Mouse (Mus musculus) heart, embryonic 16.5 days (tissue): ENCODE data around the gene Cdca3. TPM values are rescaled to one million over a fixed set of nuclear protein-coding genes. Genes with fewer than 3 reads are reported as not detected.

Experiments
- ATAC-seq: fragments of 200-750 bp; cut with Nextera tagmentation; replicated peaks from 2 replicates; pipeline ENCODE4 v1.8.0; 2017; ENCODE audit warnings: moderate number of reproducible peaks; ENCODE audit not compliant: insufficient read depth, low FRiP score; ENCODE audit errors: extremely low read depth
- H3K27ac ChIP-seq: fragments of 300-500 bp; sonication (generic); 2 replicates; pipeline ENCODE4 v1.5.1; 2014; ENCODE audit warnings: mild to moderate bottlenecking, low read length, control low read depth, moderate library complexity
- H3K27me3 ChIP-seq: fragments of 300-500 bp; sonication (generic); 2 replicates; pipeline ENCODE4 v1.6.1; 2014; ENCODE audit warnings: low read length, mixed read lengths; ENCODE audit not compliant: control insufficient read depth, insufficient read depth
- H3K36me3 ChIP-seq: fragments of 300-500 bp; sonication (generic); 2 replicates; pipeline ENCODE4 v1.6.1; 2014; ENCODE audit not compliant: control insufficient read depth, insufficient read depth
- H3K4me1 ChIP-seq: fragments of 300-500 bp; sonication (generic); 2 replicates; pipeline ENCODE4 v1.6.1; 2014; ENCODE audit warnings: low read length, mixed read lengths; ENCODE audit not compliant: control insufficient read depth, insufficient read depth
- H3K4me2 ChIP-seq: fragments of 300-500 bp; sonication (generic); 2 replicates; pipeline ENCODE4 v1.6.1; 2014; ENCODE audit warnings: low read depth, mild to moderate bottlenecking, control low read depth, low read length
- H3K4me3 ChIP-seq: fragments of 300-500 bp; sonication (generic); 2 replicates; pipeline ENCODE4 v1.5.1; 2014; ENCODE audit warnings: mild to moderate bottlenecking, control low read depth, low read length
- H3K9ac ChIP-seq: fragments of 300-500 bp; sonication (generic); 2 replicates; pipeline ENCODE4 v1.6.1; 2014; ENCODE audit warnings: low read length, control low read depth
- H3K9me3 ChIP-seq: fragments of 300-500 bp; sonication (generic); replicated peaks from 2 replicates; pipeline ENCODE4 v1.6.1; 2016; ENCODE audit warnings: low read length; ENCODE audit not compliant: control insufficient read depth
- WGBS: fragments of 180-500 bp; shearing (Covaris S2); extraction: QIAGEN DNeasy Blood & Tissue Kit; methylation state at CpG from one replicate; pipeline ENCODE4 v1.1.7; 2014; 5-methylcytosine and 5-hydroxymethylcytosine counted together
- polyA plus RNA-seq: library from polyadenylated mRNA; unstranded; fragments of >200 nt; fragmentation: Nextera tagmentation; extraction: Ambion mirVana; gene quantifications from 2 replicates; pipeline ENCODE4 v1.2.1, GENCODE M21; 2015

The Cdca3 gene
- polyA plus RNA-seq, 1 experiment from 2014 or later, result 126 TPM

DNA sequence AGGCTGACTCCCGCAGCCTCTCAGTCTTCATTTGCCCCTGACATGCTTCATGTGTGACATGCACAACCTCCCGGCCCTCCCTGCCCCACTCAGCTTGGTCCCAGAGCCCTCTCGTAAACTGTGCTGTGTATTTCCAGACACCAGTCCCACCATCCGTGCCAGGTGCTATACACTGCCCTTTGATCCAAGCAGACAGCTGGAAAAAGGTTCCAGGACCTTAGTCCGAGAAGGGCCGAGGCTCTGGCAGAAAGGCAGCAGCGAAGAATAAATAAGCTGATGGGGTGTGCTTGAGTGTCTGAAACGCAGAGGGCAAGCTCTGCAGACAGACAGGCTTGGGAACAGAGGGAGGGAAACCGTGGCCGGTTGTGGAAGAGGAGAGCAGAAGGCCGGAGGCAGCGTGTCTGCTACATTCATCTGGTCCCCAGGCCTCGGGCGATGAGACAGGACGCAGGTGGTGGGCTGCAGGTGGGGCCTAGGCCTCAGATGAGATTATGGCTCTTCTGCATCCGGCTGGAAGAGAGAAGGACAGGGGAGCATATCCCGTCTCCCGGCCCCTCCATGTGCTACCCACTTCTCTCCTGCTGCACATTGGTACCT is 36.5 kb downstream of the Cdca3 start:
- Histone ChIP-seq H3K4me3 (no peak overlapping the region), H3K27me3 (peaks cover 12% of the 10 kb centered on the region), H3K9ac (no peak overlapping the region), H3K4me1 (peaks cover 17% of the 10 kb centered on the region), H3K4me2 (no peak overlapping the region), H3K9me3 (no peaks in the 10 kb centered on the region), H3K36me3 (no peaks in the 10 kb centered on the region), H3K27ac (no peak overlapping the region)
- no peak for ATAC-seq
- 67% methylated on average over 18 of the region's 18 CpGs for WGBS

DNA sequence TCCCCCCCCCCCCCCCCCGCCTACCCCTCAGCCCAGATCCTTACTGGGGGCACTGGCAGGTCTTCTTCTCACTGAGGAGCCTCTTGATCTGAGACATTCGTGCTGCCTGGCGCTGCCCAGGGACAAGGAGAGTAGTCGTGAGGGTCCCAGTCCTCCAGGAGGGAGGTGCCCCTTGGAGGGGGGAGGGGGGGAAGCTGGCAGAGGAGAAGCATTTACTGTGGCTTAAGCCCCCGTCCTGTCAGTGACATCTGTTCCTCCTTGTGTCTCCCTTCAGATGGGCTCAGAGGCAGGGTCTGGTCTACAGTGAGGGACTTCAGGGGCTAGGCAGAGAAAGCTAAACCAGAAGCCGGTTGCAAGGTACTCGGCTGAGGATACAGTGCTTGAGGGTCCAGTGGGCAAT is 37.2 kb downstream of the Cdca3 start:
- Histone ChIP-seq H3K4me1 (peaks cover 17% of the 10 kb centered on the region), H3K4me3 (no peak overlapping the region), H3K27ac (no peak overlapping the region), H3K9ac (no peak overlapping the region), H3K9me3 (no peaks in the 10 kb centered on the region), H3K36me3 (no peaks in the 10 kb centered on the region), H3K27me3 (peaks cover 9% of the 10 kb centered on the region), H3K4me2 (no peak overlapping the region)
- 66% methylated on average over 7 of the region's 7 CpGs for WGBS
- ATAC-seq, result no peak

DNA sequence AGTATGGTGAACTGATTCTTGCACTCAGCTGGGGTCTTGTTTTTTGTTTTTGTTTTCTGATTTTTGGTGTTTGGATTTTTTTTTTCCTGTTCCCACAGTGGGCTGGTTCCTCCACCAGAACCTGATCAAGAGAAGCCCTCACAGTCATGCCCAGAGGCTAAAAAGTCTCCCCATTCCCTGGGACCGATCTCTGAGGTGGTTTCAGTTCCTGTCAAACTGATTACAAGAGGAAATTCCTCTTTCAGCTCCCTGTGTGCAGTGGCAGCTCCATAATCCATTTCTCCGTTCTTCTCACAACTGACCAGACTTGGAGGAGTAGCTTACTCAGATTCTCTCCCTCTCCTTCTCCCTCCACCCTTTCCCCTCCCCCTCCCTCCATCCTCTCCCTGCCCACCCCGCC is 45.0 kb downstream of the Cdca3 start:
- Histone ChIP-seq H3K27ac (no peak overlapping the region), H3K4me1 (no peaks in the 10 kb centered on the region), H3K27me3 (no peaks in the 10 kb centered on the region), H3K4me3 (no peak overlapping the region), H3K9me3 (no peaks in the 10 kb centered on the region), H3K4me2 (no peak overlapping the region), H3K9ac (no peak overlapping the region), H3K36me3 (no peaks in the 10 kb centered on the region)
- ATAC-seq, result no peak
- WGBS, result 19% methylated on average over 3 of the region's 3 CpGs

DNA sequence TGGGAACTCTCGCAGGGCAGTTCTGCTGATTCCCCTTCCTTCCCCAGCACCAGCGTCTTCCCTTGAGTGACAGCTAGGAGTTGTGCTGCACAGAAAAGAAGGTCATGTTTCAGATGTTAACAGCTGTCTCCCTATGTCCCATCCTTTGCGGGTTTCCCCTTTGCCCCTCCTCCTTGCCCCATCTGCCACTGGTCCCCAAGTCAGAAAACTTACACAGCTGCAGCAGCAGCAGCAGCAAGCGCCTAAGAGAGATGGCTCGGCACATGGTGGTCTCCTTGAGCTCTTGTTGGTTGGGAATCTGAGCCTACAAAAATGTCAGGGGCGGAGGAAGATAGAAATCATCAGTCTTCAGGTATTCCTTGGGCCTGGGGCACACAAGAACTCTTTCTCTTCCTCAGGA is 50.0 kb downstream of the Cdca3 start:
- H3K9ac ChIP-seq, result no peak overlapping the region
- no peak for ATAC-seq
- H3K4me3 ChIP-seq, result no peak overlapping the region
- H3K9me3 ChIP-seq, result no peaks in the 10 kb centered on the region
- H3K36me3 ChIP-seq, result no peaks in the 10 kb centered on the region
- WGBS, result 50% methylated on average over 6 of the region's 6 CpGs
- H3K4me2 ChIP-seq, result no peak overlapping the region
- H3K4me1 ChIP-seq, result no peaks in the 10 kb centered on the region
- H3K27me3 ChIP-seq, result no peaks in the 10 kb centered on the region
- no peak overlapping the region for H3K27ac ChIP-seq

DNA sequence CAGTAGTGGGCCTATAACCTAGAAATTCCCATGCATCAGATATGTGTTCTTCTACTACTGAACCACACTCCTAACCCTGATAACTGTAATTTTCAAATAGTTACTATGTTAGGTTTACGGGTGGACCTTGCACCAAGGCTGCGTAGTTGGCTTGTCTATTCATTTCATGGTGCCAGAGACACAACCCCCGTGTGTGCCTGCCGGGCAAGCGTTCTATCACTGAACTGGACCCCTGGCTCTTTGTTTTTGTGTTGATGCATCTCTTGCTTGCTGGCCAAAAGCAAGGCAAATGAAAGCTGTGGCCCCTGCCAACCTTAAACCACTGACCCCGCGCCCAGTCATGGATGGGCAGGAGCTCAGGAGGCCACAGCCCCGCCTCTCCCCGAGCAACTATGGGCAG is 52.5 kb downstream of the Cdca3 start:
- 91% methylated on average over 9 of the region's 9 CpGs for WGBS
- H3K9ac ChIP-seq, result no peak overlapping the region
- H3K4me3 ChIP-seq, result no peak overlapping the region
- H3K4me2 ChIP-seq, result no peak overlapping the region
- H3K4me1 ChIP-seq, result peaks cover 6% of the 10 kb centered on the region; the same call in 1 of the 2 replicates
- no peaks in the 10 kb centered on the region for H3K9me3 ChIP-seq
- no peaks in the 10 kb centered on the region for H3K27me3 ChIP-seq
- no peaks in the 10 kb centered on the region for H3K36me3 ChIP-seq
- no peak for ATAC-seq
- no peak overlapping the region for H3K27ac ChIP-seq

Other genes starting within 250 kb of the Cdca3 start
- 0.05 and 0.06 TPM in 2 replicates for gene C1s2, start 193.5 kb upstream of the Cdca3 start, polyA plus RNA-seq
- 50.1 and 54.2 TPM in 2 replicates for gene Lpcat3, start 166.5 kb upstream of the Cdca3 start, polyA plus RNA-seq
- 125 and 133 TPM in 2 replicates for gene Emg1, start 117.4 kb upstream of the Cdca3 start, polyA plus RNA-seq
- 347 and 355 TPM in 2 replicates for gene Phb2, start 117.2 kb upstream of the Cdca3 start, polyA plus RNA-seq
- 14.6 and 31.3 TPM in 2 replicates for gene Ptpn6, start 90.8 kb upstream of the Cdca3 start, polyA plus RNA-seq
- 429 and 447 TPM in 2 replicates for gene Grcc10, start 88.2 kb upstream of the Cdca3 start, polyA plus RNA-seq
- gene Gm45234, start 73.5 kb upstream of the Cdca3 start, polyA plus RNA-seq, result not detected in 2 replicates
- gene Atn1, start 73.0 kb upstream of the Cdca3 start, polyA plus RNA-seq, result 9.4 and 10.4 TPM in 2 replicates
- 3.7 and 4.3 TPM in 2 replicates for gene Eno2, start 59.9 kb upstream of the Cdca3 start, polyA plus RNA-seq
- 2.5 and 5.7 TPM in 2 replicates for gene Lrrc23, start 49.8 kb upstream of the Cdca3 start, polyA plus RNA-seq
- gene Spsb2, start 20.9 kb upstream of the Cdca3 start, polyA plus RNA-seq, result 7.4 and 9.2 TPM in 2 replicates
- 1,525 and 1,576 TPM in 2 replicates for gene Tpi1, start 15.3 kb upstream of the Cdca3 start, polyA plus RNA-seq
- 104 and 112 TPM in 2 replicates for gene Usp5, start 63 bp upstream of the Cdca3 start, polyA plus RNA-seq
- 3.8 and 4.2 TPM in 2 replicates for gene Gnb3, start 10.7 kb downstream of the Cdca3 start, polyA plus RNA-seq
- 12.3 and 15.2 TPM in 2 replicates for gene P3h3, start 28.2 kb downstream of the Cdca3 start, polyA plus RNA-seq
- 2.4 and 2.7 TPM in 2 replicates for gene Gpr162, start 34.4 kb downstream of the Cdca3 start, polyA plus RNA-seq
- 0.25 and 2.1 TPM in 2 replicates for gene Cd4, start 58.7 kb downstream of the Cdca3 start, polyA plus RNA-seq
- gene Lag3, start 82.2 kb downstream of the Cdca3 start, polyA plus RNA-seq, result 1.1 and 1.7 TPM in 2 replicates
- gene Ptms, start 90.6 kb downstream of the Cdca3 start, polyA plus RNA-seq, result 203 and 265 TPM in 2 replicates
- 387 and 398 TPM in 2 replicates for gene Mlf2, start 101.8 kb downstream of the Cdca3 start, polyA plus RNA-seq
- gene Cops7a, start 136.0 kb downstream of the Cdca3 start, polyA plus RNA-seq, result 141 and 145 TPM in 2 replicates
- 0.54 and 0.70 TPM in 2 replicates for gene Pianp, start 167.1 kb downstream of the Cdca3 start, polyA plus RNA-seq
- gene Zfp384, start 179.6 kb downstream of the Cdca3 start, polyA plus RNA-seq, result 8.7 and 9.6 TPM in 2 replicates
- 77.5 and 89.0 TPM in 2 replicates for gene Ing4, start 210.2 kb downstream of the Cdca3 start, polyA plus RNA-seq
- 8.0 TPM in 2 replicates for gene Acrbp, start 220.1 kb downstream of the Cdca3 start, polyA plus RNA-seq
- gene Lpar5, start 238.4 kb downstream of the Cdca3 start, polyA plus RNA-seq, result 0.55 and 1.6 TPM in 2 replicates